Mouse (Mus musculus) hindbrain, embryonic 15.5 days (tissue): ENCODE results near the gene Tnfrsf23. TPM values are rescaled to one million over a fixed set of nuclear protein-coding genes. Genes with fewer than 3 reads are reported as not detected.
"Not testable (repeated sequence)": the region's sequence is repeated elsewhere in the genome, so short reads cannot be mapped to it uniquely, and the experiment has no call there.

ENCODE experiments used
- ATAC-seq: fragments of 200-750 bp; cut with Nextera tagmentation; 2 replicates; pipeline ENCODE4 v1.8.0; 2017; ENCODE audit warnings: low read depth, moderate number of reproducible peaks, moderate TSS enrichment; ENCODE audit not compliant: low FRiP score
- H3K27ac ChIP-seq: fragments of 300-500 bp; sonication (generic); replicated peaks from 2 replicates; pipeline ENCODE4 v1.5.1; 2015; ENCODE audit warnings: mild to moderate bottlenecking, inconsistent platforms
- H3K27me3 ChIP-seq: fragments of 300-500 bp; sonication (generic); 2 replicates; pipeline ENCODE4 v1.6.1; 2015; ENCODE audit warnings: control low read depth, inconsistent platforms
- H3K36me3 ChIP-seq: fragments of 300-500 bp; sonication (generic); 2 replicates; pipeline ENCODE4 v1.6.1; 2015; ENCODE audit warnings: control low read depth, inconsistent platforms
- H3K4me1 ChIP-seq: fragments of 300-500 bp; sonication (generic); replicated peaks from 2 replicates; pipeline ENCODE4 v1.6.1; 2015; ENCODE audit warnings: control low read depth, inconsistent platforms
- H3K4me2 ChIP-seq: fragments of 300-500 bp; sonication (generic); 2 replicates; pipeline ENCODE4 v1.6.1; 2015; ENCODE audit warnings: moderate library complexity, mild to moderate bottlenecking, inconsistent platforms
- H3K4me3 ChIP-seq: fragments of 300-500 bp; sonication (generic); 2 replicates; pipeline ENCODE4 v1.5.1; 2015; ENCODE audit warnings: mild to moderate bottlenecking, inconsistent platforms
- H3K9ac ChIP-seq: fragments of 300-500 bp; sonication (generic); 2 replicates; pipeline ENCODE4 v1.6.1; 2015; ENCODE audit warnings: inconsistent platforms
- H3K9me3 ChIP-seq: fragments of 300-500 bp; sonication (generic); 2 replicates; pipeline ENCODE4 v1.6.1; 2016; ENCODE audit warnings: control low read depth, inconsistent platforms
- WGBS: fragments of 180-500 bp; shearing (Covaris S2); methylation state at CpG from one replicate; pipeline ENCODE4 v1.1.7; 2015; 5-methylcytosine and 5-hydroxymethylcytosine counted together
- polyA plus RNA-seq: library from polyadenylated mRNA; unstranded; fragments of >200 nt; fragmentation: Nextera tagmentation; extraction: Ambion mirVana; gene quantifications from 2 replicates; pipeline ENCODE4 v1.2.1, GENCODE M21; 2015

Gene Tnfrsf23
- polyA plus RNA-seq, 1 experiment from 2014 or later: 1.6 TPM

GRCm38 (mm10) chr7:143680836-143681235, 4.8 kb downstream of the Tnfrsf23 start:
- not testable (repeated sequence) for H3K36me3 ChIP-seq, H3K4me3 ChIP-seq, ATAC-seq, H3K27me3 ChIP-seq, H3K9me3 ChIP-seq, H3K4me1 ChIP-seq, H3K9ac ChIP-seq, H3K27ac ChIP-seq, H3K4me2 ChIP-seq
- 64% methylated on average over 2 of the region's 2 CpGs for WGBS

- not testable (repeated sequence) for H3K4me2 ChIP-seq, H3K4me3 ChIP-seq, H3K27me3 ChIP-seq, H3K4me1 ChIP-seq, H3K9ac ChIP-seq, H3K9me3 ChIP-seq, ATAC-seq, H3K27ac ChIP-seq, H3K36me3 ChIP-seq
- 81% methylated on average over 2 of the region's 2 CpGs for WGBS
These were observed 6.0 kb downstream of the Tnfrsf23 start for GRCm38 (mm10) chr7:143679650-143680049.

- no peaks in the 10 kb centered on the region for H3K36me3 ChIP-seq
- H3K9ac ChIP-seq: no peak overlapping the region
- H3K4me3 ChIP-seq: no peak overlapping the region
- H3K27me3 ChIP-seq: no peaks in the 10 kb centered on the region
- H3K4me1 ChIP-seq: no peaks in the 10 kb centered on the region
- no peak for ATAC-seq
- no peak overlapping the region for H3K4me2 ChIP-seq
- H3K27ac ChIP-seq: no peak overlapping the region
- H3K9me3 ChIP-seq: no peaks in the 10 kb centered on the region
These were observed 19.0 kb downstream of the Tnfrsf23 start for GRCm38 (mm10) chr7:143666427-143667311.

GRCm38 (mm10) chr7:143663470-143663869, 22.2 kb downstream of the Tnfrsf23 start:
- H3K4me1 ChIP-seq: no peaks in the 10 kb centered on the region
- no peak overlapping the region for H3K9ac ChIP-seq
- no peak for ATAC-seq
- no peak overlapping the region for H3K4me2 ChIP-seq
- no peaks in the 10 kb centered on the region for H3K36me3 ChIP-seq
- no peak overlapping the region for H3K27ac ChIP-seq
- WGBS: 83% methylated on average over 2 of the region's 2 CpGs
- no peak overlapping the region for H3K4me3 ChIP-seq
- no peaks in the 10 kb centered on the region for H3K27me3 ChIP-seq
- no peaks in the 10 kb centered on the region for H3K9me3 ChIP-seq

- Histone ChIP-seq H3K27me3 (no peaks in the 10 kb centered on the region), H3K36me3 (no peaks in the 10 kb centered on the region), H3K9me3 (no peaks in the 10 kb centered on the region), H3K27ac (no peak overlapping the region), H3K4me1 (no peaks in the 10 kb centered on the region), H3K9ac (no peak overlapping the region), H3K4me3 (no peak overlapping the region), H3K4me2 (no peak overlapping the region)
- ATAC-seq: no peak
These were observed 24.9 kb downstream of the Tnfrsf23 start for GRCm38 (mm10) chr7:143660797-143661196.

- H3K36me3 ChIP-seq, H3K9ac ChIP-seq, H3K9me3 ChIP-seq, H3K4me1 ChIP-seq, H3K27me3 ChIP-seq, H3K27ac ChIP-seq: not testable (repeated sequence)
- peak overlapping the region; percentile 92 for H3K4me2 ChIP-seq
- peak overlapping the region; percentile 68 for H3K4me3 ChIP-seq
- WGBS: 55% methylated on average over 10 of the region's 10 CpGs
- peak; percentile 52; the same call in 1 of the 2 replicates for ATAC-seq
These were observed 35.8 kb downstream of the Tnfrsf23 start for GRCm38 (mm10) chr7:143649769-143650346.

GRCm38 (mm10) chr7:143649034-143649768, 36.5 kb downstream of the Tnfrsf23 start, which contains the start of gene Tnfrsf22:
Gene Tnfrsf22, minus strand, starts transcription at chr7:143649661.
- ATAC-seq: peak; percentile 97
- WGBS: 4% methylated on average over 38 of the region's 39 CpGs
- H3K27ac ChIP-seq: peak within 1 kb of the TSS; percentile 39; the same call in 1 of the 2 replicates
- peak within 1 kb of the TSS; percentile 68 for H3K4me3 ChIP-seq
- peak within 1 kb of the TSS; percentile 63 for H3K9ac ChIP-seq
- no peaks in the 10 kb centered on the region for H3K9me3 ChIP-seq
- H3K36me3 ChIP-seq: no peaks in the 10 kb centered on the region
- peak within 1 kb of the TSS; percentile 92 for H3K4me2 ChIP-seq
- 0 out of 2 replicates have a peak, but pooled peaks cover 2% of the 10 kb centered on the region for H3K4me1 ChIP-seq
- no peaks in the 10 kb centered on the region for H3K27me3 ChIP-seq

- H3K27me3 ChIP-seq, H3K4me2 ChIP-seq, H3K9me3 ChIP-seq, H3K9ac ChIP-seq, H3K4me1 ChIP-seq, H3K4me3 ChIP-seq, ATAC-seq, H3K36me3 ChIP-seq, H3K27ac ChIP-seq: not testable (repeated sequence)
- whole genome bisulfite sequencing: 95% methylated on average over 2 of the region's 2 CpGs
These were observed 41.7 kb downstream of the Tnfrsf23 start for GRCm38 (mm10) chr7:143643949-143644348.

- H3K27ac ChIP-seq: no peak overlapping the region
- H3K9ac ChIP-seq: no peak overlapping the region
- WGBS: 97% methylated on average over 1 of the region's 1 CpGs
- no peak for ATAC-seq
- H3K4me1 ChIP-seq: no peaks in the 10 kb centered on the region
- H3K36me3 ChIP-seq: no peaks in the 10 kb centered on the region
- no peak overlapping the region for H3K4me2 ChIP-seq
- no peaks in the 10 kb centered on the region for H3K27me3 ChIP-seq
- H3K4me3 ChIP-seq: no peak overlapping the region
- 0 out of 2 replicates have a peak, but pooled peaks cover 4% of the 10 kb centered on the region for H3K9me3 ChIP-seq
These were observed 49.0 kb downstream of the Tnfrsf23 start for GRCm38 (mm10) chr7:143636674-143637073.

- ATAC-seq: no peak
- no peaks in the 10 kb centered on the region for H3K36me3 ChIP-seq
- no peaks in the 10 kb centered on the region for H3K27me3 ChIP-seq
- H3K9me3 ChIP-seq: 0 out of 2 replicates have a peak, but pooled peaks cover 4% of the 10 kb centered on the region
- WGBS: 69% methylated on average over 2 of the region's 2 CpGs
- H3K27ac ChIP-seq: no peak overlapping the region
- no peak overlapping the region for H3K4me3 ChIP-seq
- no peak overlapping the region for H3K4me2 ChIP-seq
- H3K4me1 ChIP-seq: no peaks in the 10 kb centered on the region
- no peak overlapping the region for H3K9ac ChIP-seq
These were observed 54.2 kb downstream of the Tnfrsf23 start for GRCm38 (mm10) chr7:143631503-143631902.

GRCm38 (mm10) chr7:143629501-143629900, 56.2 kb downstream of the Tnfrsf23 start:
- no peaks in the 10 kb centered on the region for H3K27me3 ChIP-seq
- no peaks in the 10 kb centered on the region for H3K36me3 ChIP-seq
- WGBS: 68% methylated on average over 1 of the region's 1 CpGs
- ATAC-seq: no peak
- H3K4me3 ChIP-seq: no peak overlapping the region
- no peak overlapping the region for H3K9ac ChIP-seq
- H3K4me2 ChIP-seq: no peak overlapping the region
- H3K27ac ChIP-seq: no peak overlapping the region
- 0 out of 2 replicates have a peak, but pooled peaks cover 4% of the 10 kb centered on the region for H3K9me3 ChIP-seq
- H3K4me1 ChIP-seq: no peaks in the 10 kb centered on the region

- no peak within 1 kb of the TSS for H3K9ac ChIP-seq
- WGBS: 100% methylated on average over 1 of the region's 1 CpGs
- H3K27me3 ChIP-seq: no peaks in the 10 kb centered on the region
- H3K36me3 ChIP-seq: no peaks in the 10 kb centered on the region
- H3K27ac ChIP-seq: no peak within 1 kb of the TSS
- no peaks in the 10 kb centered on the region for H3K4me1 ChIP-seq
- no peak within 1 kb of the TSS for H3K4me3 ChIP-seq
- no peak for ATAC-seq
- H3K9me3 ChIP-seq: 0 out of 2 replicates have a peak, but pooled peaks cover 4% of the 10 kb centered on the region
- no peak within 1 kb of the TSS for H3K4me2 ChIP-seq
These were observed 57.1 kb downstream of the Tnfrsf23 start, which contains the start of gene Tnfrsf26 for GRCm38 (mm10) chr7:143628540-143628939. Gene Tnfrsf26, minus strand, starts transcription at chr7:143628722.
